ENCODE assay signal across 8 mouse cellular contexts in genomic region chr19:29252831-29253545, GRCm38 (mm10). TPM values are rescaled to one million over a fixed set of nuclear protein-coding genes. Genes with fewer than 3 reads are reported as not detected.
A peak's percentile ranks its signal among the peaks of the same experiment; 100 is the strongest.
DNase-seq lines count a peak whose midpoint lies in the region; ATAC-seq and TF ChIP-seq lines count a peak whose summit lies in the region.

No protein-coding gene starts in this region.

- H3K4me2 ChIP-seq in hindbrain, postnatal 0 days (ENCODE audit: low read depth, low read length): peak overlapping the region; percentile 62
- H3K4me2 ChIP-seq in midbrain, embryonic 15.5 days: peak overlapping the region; percentile 77

- H3K9me3 ChIP-seq in embryonic facial prominence, embryonic 10.5 days: no peaks in the 10 kb centered on the region
- no peaks in the 10 kb centered on the region for H3K9me3 ChIP-seq in hindbrain, postnatal 0 days (ENCODE audit: low read length)
- no peaks in the 10 kb centered on the region for H3K9me3 ChIP-seq in midbrain, embryonic 15.5 days

- H3K9ac ChIP-seq in hindbrain, postnatal 0 days (replicated peaks; ENCODE audit: low read length): peak overlapping the region; percentile 95
- peak overlapping the region; percentile 99 for H3K9ac ChIP-seq in midbrain, embryonic 15.5 days

- TF ChIP-seq CTCF in hindbrain, postnatal 0 days (IDR thresholded peaks at IDR 0.05; ENCODE audit: low read depth): no peak

- peak; percentile 13 to 28 for DNase-seq in frontal cortex, postnatal 36 days (ENCODE audit: low spot score in 2 of 2)
- no peak for DNase-seq in frontal cortex, postnatal 25 days (ENCODE audit: low spot score in 2 of 2)
- DNase-seq in 3134 (ENCODE audit: extremely low read depth, insufficient read length, low spot score): peak; percentile 15
- DNase-seq in embryonic facial prominence, embryonic 10.5 days (ENCODE audit: low spot score): no peak
- no peak for DNase-seq in hindbrain, postnatal 0 days (ENCODE audit: low spot score)
- DNase-seq in gastrocnemius, adult 18-20 months (ENCODE audit: low spot score): no peak
- no peak for DNase-seq in layer of hippocampus, adult 9-10 months (ENCODE audit: low spot score)

- H3K4me3 ChIP-seq in embryonic facial prominence, embryonic 10.5 days: peak overlapping the region; percentile 90
- peak overlapping the region; percentile 93 for H3K4me3 ChIP-seq in hindbrain, postnatal 0 days (ENCODE audit: low read length)
- peak overlapping the region; percentile 99 for H3K4me3 ChIP-seq in midbrain, embryonic 15.5 days

- peaks cover 45% of the 10 kb centered on the region for H3K4me1 ChIP-seq in embryonic facial prominence, embryonic 10.5 days
- peaks cover 21% of the 10 kb centered on the region for H3K4me1 ChIP-seq in hindbrain, postnatal 0 days (ENCODE audit: insufficient read depth, low read length)
- H3K4me1 ChIP-seq in midbrain, embryonic 15.5 days: peaks cover 53% of the 10 kb centered on the region

- peaks cover 11% of the 10 kb centered on the region; the same call in 1 of the 2 replicates for H3K27me3 ChIP-seq in embryonic facial prominence, embryonic 10.5 days (replicated peaks; ENCODE audit: low read depth, poor library complexity, severe bottlenecking)
- H3K27me3 ChIP-seq in hindbrain, postnatal 0 days (ENCODE audit: insufficient read depth, low read length): no peaks in the 10 kb centered on the region
- no peaks in the 10 kb centered on the region for H3K27me3 ChIP-seq in midbrain, embryonic 15.5 days (replicated peaks)

- no peaks in the 10 kb centered on the region for H3K36me3 ChIP-seq in embryonic facial prominence, embryonic 10.5 days (replicated peaks)
- H3K36me3 ChIP-seq in hindbrain, postnatal 0 days (ENCODE audit: insufficient read depth, low read length): no peaks in the 10 kb centered on the region
- no peaks in the 10 kb centered on the region for H3K36me3 ChIP-seq in midbrain, embryonic 15.5 days (replicated peaks)

- 33% methylated on average over 10 of the region's 10 CpGs for WGBS in embryonic facial prominence, embryonic 10.5 days
- 19% methylated on average over 10 of the region's 10 CpGs for WGBS in hindbrain, postnatal 0 days
- WGBS in midbrain, embryonic 15.5 days: 19% methylated on average over 10 of the region's 10 CpGs

- peak overlapping the region; percentile 95 for H3K27ac ChIP-seq in embryonic facial prominence, embryonic 10.5 days (replicated peaks)
- peak overlapping the region; percentile 16; the same call in 1 of the 2 replicates for H3K27ac ChIP-seq in hindbrain, postnatal 0 days
- peak overlapping the region; percentile 99 for H3K27ac ChIP-seq in midbrain, embryonic 15.5 days

- ATAC-seq in hindbrain, postnatal 0 days: no peak
- no peak for ATAC-seq in midbrain, embryonic 15.5 days (replicated peaks)

RNA-seq across cellular contexts. Expression of gene Jak2, which starts 1.4 kb away (rescaled TPM):
- 6.7 and 6.9 TPM in 2 replicates for polyA plus RNA-seq in embryonic facial prominence, embryonic 10.5 days (2016; fragmentation: Nextera tagmentation; extraction: Ambion mirVana)
- 18.8 and 25.7 TPM in 2 replicates for total RNA-seq in hindbrain, postnatal 0 days (2014; rRNA removed)
- polyA plus RNA-seq in hindbrain, postnatal 0 days (2015; fragmentation: Nextera tagmentation; extraction: Ambion mirVana): 9.5 and 9.8 TPM in 2 replicates
- 17.6 and 18.2 TPM in 2 replicates for polyA plus RNA-seq in midbrain, embryonic 15.5 days (2015; fragmentation: Nextera tagmentation; extraction: Ambion mirVana)
- 10 to 100 TPM; 20.0 to 24.5 TPM for total RNA-seq in gastrocnemius, adult 18-20 months (2021)

Comparison
In these comparisons a context has a peak if more than half of its experiments do, and no peak if none do; other contexts are left out.
1. DNase-seq: peak in frontal cortex, postnatal 36 days (2 of 2) and 3134 (single experiment); none in frontal cortex, postnatal 25 days (0 of 2), embryonic facial prominence, embryonic 10.5 days (single experiment), hindbrain, postnatal 0 days (single experiment), gastrocnemius, adult 18-20 months (single experiment) and layer of hippocampus, adult 9-10 months (single experiment).
2. H3K27ac ChIP-seq: peak in every context shown above with its lines; median percentile 99 in midbrain, embryonic 15.5 days; 95 in embryonic facial prominence, embryonic 10.5 days; 16 in hindbrain, postnatal 0 days.
3. Peak in every context shown above with its lines, with median percentiles within 50 percentile points of each other: H3K4me3 ChIP-seq.